Mouse (Mus musculus) heart, postnatal 0 days (tissue): ENCODE measurements at regions not wholly inside any gene's neighbourhood (a gene's known extent, or its start where the extent isn't known, plus 50 kb on each side); places are given as distances from the start of the nearest gene placed in this dataset.

Experiments used
- CTCF ChIP-seq: IDR thresholded peaks from 2 replicates; pipeline ENCODE4 v1.5.1; 2016; ENCODE audit warnings: antibody characterized with exemption, control low read depth, low read depth
- EP300 ChIP-seq: IDR thresholded peaks from 2 replicates; pipeline ENCODE4 v1.6.1; 2016; ENCODE audit warnings: antibody characterized with exemption, low read depth

- TF ChIP-seq CTCF (peak; percentile 84), EP300 (no peak)
These were observed 90.6 kb upstream of the Nmur2 start for GRCm38 (mm10) chr11:56131339-56131823.
